Mouse (Mus musculus): ENCODE measurements at regions not wholly inside any gene's neighbourhood (a gene's known extent, or its start where the extent isn't known, plus 50 kb on each side); places are given as distances from the start of the nearest gene placed in this dataset.
"Not testable (repeated sequence)": the region's sequence is repeated elsewhere in the genome, so short reads cannot be mapped to it uniquely, and the experiment has no call there.

DNA sequence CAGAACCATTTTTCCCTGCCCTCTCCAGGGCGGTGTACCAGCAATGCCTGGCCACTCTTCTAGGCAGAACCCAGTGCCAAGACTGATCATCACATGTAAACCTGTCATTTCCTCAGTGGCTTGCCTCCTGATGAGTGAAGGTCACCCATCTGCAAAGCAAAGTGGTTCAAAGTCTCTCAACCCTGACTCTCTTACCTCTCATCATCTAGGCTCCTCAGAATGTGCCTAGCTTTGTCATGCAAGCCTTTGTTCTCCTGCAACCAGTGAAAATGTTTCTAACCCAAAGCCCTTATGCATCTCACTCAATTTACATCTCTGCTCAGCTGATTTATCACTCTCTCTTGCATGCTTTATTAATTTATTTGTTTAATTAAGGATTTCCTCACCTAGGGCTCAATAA is 445.5 kb downstream of the Anxa1 start:
- WGBS: 91% methylated on average over 1 of the region's 1 CpGs
- H3K27ac ChIP-seq: no peak overlapping the region
- no peaks in the 10 kb centered on the region for H3K27me3 ChIP-seq
- H3K9me3 ChIP-seq: no peaks in the 10 kb centered on the region
- no peak overlapping the region for H3K4me3 ChIP-seq
- no peak overlapping the region for H3K9ac ChIP-seq
- no peak for ATAC-seq (ENCODE audit: insufficient number of reproducible peaks, insufficient read depth, low FRiP score, low TSS enrichment)
- no peaks in the 10 kb centered on the region for H3K4me1 ChIP-seq
- H3K4me2 ChIP-seq (replicated peaks): no peak overlapping the region
- H3K36me3 ChIP-seq: no peaks in the 10 kb centered on the region

DNA sequence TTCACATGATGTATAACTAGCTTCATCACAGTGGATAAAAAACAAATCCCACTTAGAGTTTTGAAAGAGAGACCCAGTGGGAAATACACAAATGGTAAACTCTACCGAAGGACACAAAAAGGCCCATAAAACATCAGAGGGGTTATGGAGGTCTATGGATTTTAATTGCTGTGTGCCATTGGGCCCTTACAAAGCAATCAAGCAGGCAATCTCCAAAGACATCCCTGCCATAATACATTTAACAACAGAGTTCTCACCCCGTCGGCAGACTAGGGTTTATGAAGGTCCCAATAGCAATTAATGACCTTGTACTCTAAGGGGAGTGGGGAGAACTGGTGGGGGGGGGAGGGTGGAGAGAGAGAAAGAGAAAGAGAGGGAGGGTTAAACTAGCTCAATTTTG is 448.0 kb downstream of the Anxa1 start:
- H3K27ac ChIP-seq: no peak overlapping the region
- no peaks in the 10 kb centered on the region for H3K36me3 ChIP-seq
- H3K9ac ChIP-seq: no peak overlapping the region
- WGBS: 85% methylated on average over 3 of the region's 3 CpGs
- no peak overlapping the region for H3K4me2 ChIP-seq (replicated peaks)
- no peaks in the 10 kb centered on the region for H3K27me3 ChIP-seq
- H3K4me1 ChIP-seq: no peaks in the 10 kb centered on the region
- ATAC-seq (ENCODE audit: insufficient number of reproducible peaks, insufficient read depth, low FRiP score, low TSS enrichment): no peak
- H3K4me3 ChIP-seq: no peak overlapping the region
- no peaks in the 10 kb centered on the region for H3K9me3 ChIP-seq

DNA sequence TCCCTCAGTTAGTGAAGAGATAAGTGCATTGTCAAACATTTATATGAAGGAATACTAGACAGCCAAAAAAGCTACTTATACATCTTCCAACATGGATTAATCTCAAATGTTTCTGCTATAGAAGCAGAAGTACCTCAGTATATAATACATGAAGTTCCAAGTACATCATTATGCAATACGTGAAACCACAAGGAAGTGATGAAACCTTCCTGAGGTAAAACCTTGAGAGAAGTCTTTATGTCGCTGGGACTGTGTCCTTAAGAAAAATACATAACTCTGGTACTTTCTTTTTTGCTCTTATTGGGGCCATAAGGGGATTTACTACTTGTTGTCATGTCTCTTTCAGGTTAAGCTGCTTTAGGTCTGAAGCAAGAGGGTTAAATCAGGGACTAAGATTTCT is 469.6 kb downstream of the Anxa1 start:
- no peak overlapping the region for H3K4me2 ChIP-seq (replicated peaks)
- H3K27me3 ChIP-seq: no peaks in the 10 kb centered on the region
- 80% methylated on average over 2 of the region's 2 CpGs for WGBS
- H3K9ac ChIP-seq: no peak overlapping the region
- H3K4me3 ChIP-seq: no peak overlapping the region
- no peaks in the 10 kb centered on the region for H3K4me1 ChIP-seq
- no peak for ATAC-seq (ENCODE audit: insufficient number of reproducible peaks, insufficient read depth, low FRiP score, low TSS enrichment)
- H3K36me3 ChIP-seq: no peaks in the 10 kb centered on the region
- no peaks in the 10 kb centered on the region for H3K9me3 ChIP-seq
- H3K27ac ChIP-seq: no peak overlapping the region

DNA sequence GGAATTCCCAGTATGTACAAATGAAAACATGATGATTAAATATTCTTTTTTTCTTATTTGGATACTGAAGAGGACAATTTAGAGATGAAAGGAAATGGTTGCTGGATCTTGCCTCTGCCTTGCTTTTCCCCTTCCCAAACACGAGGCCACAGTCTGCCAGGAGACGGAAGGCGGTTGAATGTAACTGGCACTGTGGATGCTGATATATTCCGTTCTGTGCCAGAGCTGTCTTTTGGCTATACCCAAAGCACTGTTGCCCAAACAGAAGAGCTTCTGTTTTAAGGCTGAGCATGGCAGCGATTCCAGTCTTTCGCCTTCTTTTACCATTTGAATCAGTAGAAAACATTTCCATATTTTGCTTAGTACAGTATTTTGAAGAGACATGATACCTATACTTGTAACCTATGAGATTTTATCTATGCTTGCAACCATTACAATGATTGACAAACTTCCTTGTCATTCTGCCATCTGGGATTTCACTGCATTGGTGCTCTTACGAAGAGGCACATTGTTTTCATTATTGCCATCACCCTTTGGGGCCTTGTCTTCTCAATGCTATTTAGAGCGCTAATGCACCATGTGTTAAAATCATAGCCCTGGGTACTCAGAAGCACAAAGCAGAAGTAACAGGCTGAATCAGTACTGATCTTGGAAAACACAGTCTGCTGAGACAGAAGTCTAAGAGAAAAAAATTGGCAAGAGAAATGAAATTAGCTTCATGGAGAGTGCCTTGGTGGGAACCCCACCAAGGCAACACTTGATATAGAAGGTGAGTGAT is 504.6 kb downstream of the Anxa1 start:
- 77% methylated on average over 8 of the region's 8 CpGs for WGBS
- H3K4me2 ChIP-seq (replicated peaks): no peak overlapping the region
- H3K4me1 ChIP-seq: no peaks in the 10 kb centered on the region
- no peaks in the 10 kb centered on the region for H3K9me3 ChIP-seq
- no peak overlapping the region for H3K27ac ChIP-seq
- H3K9ac ChIP-seq: no peak overlapping the region
- no peak for ATAC-seq (ENCODE audit: insufficient number of reproducible peaks, insufficient read depth, low FRiP score, low TSS enrichment)
- H3K36me3 ChIP-seq: no peaks in the 10 kb centered on the region
- no peak overlapping the region for H3K4me3 ChIP-seq
- H3K27me3 ChIP-seq: no peaks in the 10 kb centered on the region

DNA sequence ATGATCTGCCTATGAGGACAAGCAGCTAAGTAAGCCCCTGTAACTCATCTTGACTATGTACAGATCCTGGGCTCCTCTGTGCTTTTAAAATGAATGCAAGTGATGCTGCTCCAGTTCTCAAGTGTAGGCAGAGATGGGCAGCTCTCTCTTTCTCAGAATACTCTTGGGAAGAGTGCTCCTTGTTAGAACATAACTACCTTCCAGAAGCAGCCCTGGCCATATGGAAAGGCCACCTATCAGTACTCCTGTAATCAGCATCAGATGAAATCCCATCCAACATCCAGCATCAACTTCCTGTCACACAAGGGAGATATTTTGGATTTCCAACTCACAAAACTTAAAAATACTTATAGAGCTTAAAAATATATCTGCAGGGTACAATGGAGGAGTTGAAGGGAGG is 509.8 kb downstream of the Anxa1 start:
- no peak overlapping the region for H3K4me2 ChIP-seq (replicated peaks)
- H3K4me1 ChIP-seq: no peaks in the 10 kb centered on the region
- H3K9ac ChIP-seq: no peak overlapping the region
- no peak overlapping the region for H3K4me3 ChIP-seq
- H3K27ac ChIP-seq: no peak overlapping the region
- no peaks in the 10 kb centered on the region for H3K27me3 ChIP-seq
- H3K9me3 ChIP-seq: no peaks in the 10 kb centered on the region
- no peak for ATAC-seq (ENCODE audit: insufficient number of reproducible peaks, insufficient read depth, low FRiP score, low TSS enrichment)
- H3K36me3 ChIP-seq: no peaks in the 10 kb centered on the region

DNA sequence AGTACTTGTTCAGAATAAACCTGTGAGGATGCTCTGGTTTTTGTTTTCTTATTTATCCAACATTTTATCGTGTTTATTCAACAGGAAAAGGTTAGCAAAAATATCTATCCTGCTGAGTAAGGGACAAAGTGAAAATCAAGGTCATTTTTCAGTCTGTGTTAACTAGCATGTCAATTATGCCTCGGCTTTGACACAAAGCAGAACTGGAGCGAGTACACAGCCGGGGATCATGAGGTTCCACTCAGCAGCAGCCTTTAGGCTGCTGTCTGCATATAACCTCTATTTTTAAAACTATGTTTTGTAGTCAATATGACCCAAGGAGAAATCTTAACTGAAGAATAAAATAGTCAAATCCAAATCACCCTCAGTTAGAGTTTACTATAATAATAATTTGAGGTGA is 542.6 kb downstream of the Anxa1 start:
- Histone ChIP-seq H3K27me3 (no peaks in the 10 kb centered on the region), H3K4me1 (no peaks in the 10 kb centered on the region), H3K9me3 (no peaks in the 10 kb centered on the region), H3K4me3 (no peak overlapping the region), H3K36me3 (no peaks in the 10 kb centered on the region), H3K9ac (no peak overlapping the region), H3K4me2 (replicated peaks) (no peak overlapping the region), H3K27ac (no peak overlapping the region)
- 71% methylated on average over 4 of the region's 4 CpGs for WGBS
- ATAC-seq (ENCODE audit: insufficient number of reproducible peaks, insufficient read depth, low FRiP score, low TSS enrichment): no peak

DNA sequence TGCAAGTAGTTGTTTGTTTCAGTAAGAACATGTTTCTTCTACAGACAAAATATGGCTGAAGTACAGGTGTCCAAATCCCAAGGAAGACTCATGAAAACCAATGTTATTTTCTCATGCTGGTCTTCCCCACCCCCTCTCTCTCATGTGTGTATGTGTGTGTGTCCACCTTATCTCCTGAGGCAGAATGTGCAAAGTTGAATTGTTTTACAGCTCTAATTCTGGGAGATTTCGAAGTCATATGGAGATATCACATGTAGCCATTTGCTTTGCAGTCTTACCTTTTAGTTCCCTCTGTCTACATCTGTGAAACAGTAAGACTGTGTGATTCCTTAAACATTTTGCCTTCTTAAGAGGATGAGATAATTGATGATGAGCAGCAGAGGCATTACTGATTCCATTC is 582.8 kb downstream of the Anxa1 start:
- no peaks in the 10 kb centered on the region for H3K4me1 ChIP-seq
- no peak for ATAC-seq (ENCODE audit: insufficient number of reproducible peaks, insufficient read depth, low FRiP score, low TSS enrichment)
- no peak overlapping the region for H3K4me3 ChIP-seq
- no peak overlapping the region for H3K27ac ChIP-seq
- no peak overlapping the region for H3K4me2 ChIP-seq (replicated peaks)
- 86% methylated on average over 1 of the region's 1 CpGs for WGBS
- no peak overlapping the region for H3K9ac ChIP-seq
- H3K36me3 ChIP-seq: no peaks in the 10 kb centered on the region
- no peaks in the 10 kb centered on the region for H3K27me3 ChIP-seq
- H3K9me3 ChIP-seq: no peaks in the 10 kb centered on the region

DNA sequence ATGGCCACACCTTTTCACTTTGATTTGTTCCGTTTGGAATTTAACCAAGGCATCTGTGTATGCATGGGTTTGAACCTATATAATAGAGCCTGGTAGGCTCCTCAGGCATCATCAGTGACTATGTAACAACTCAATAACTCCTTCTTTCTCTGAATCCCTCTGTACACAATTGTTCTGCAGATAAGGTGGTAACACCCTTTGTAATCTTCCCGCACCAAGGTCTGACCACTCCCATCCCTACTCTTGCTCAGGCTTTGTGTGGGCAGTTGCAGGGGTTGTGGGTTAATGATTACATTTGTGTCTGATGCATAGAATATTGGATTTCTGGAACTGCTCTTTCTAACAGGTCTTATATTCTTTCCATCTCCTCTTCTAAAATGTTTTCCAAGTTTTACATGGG is 596.9 kb downstream of the Anxa1 start:
- H3K27ac ChIP-seq: no peak overlapping the region
- WGBS: 84% methylated on average over 2 of the region's 2 CpGs
- H3K4me3 ChIP-seq: no peak overlapping the region
- no peaks in the 10 kb centered on the region for H3K9me3 ChIP-seq
- no peaks in the 10 kb centered on the region for H3K27me3 ChIP-seq
- H3K9ac ChIP-seq: no peak overlapping the region
- H3K36me3 ChIP-seq: no peaks in the 10 kb centered on the region
- no peaks in the 10 kb centered on the region for H3K4me1 ChIP-seq
- H3K4me2 ChIP-seq (replicated peaks): no peak overlapping the region
- ATAC-seq (ENCODE audit: insufficient number of reproducible peaks, insufficient read depth, low FRiP score, low TSS enrichment): no peak

DNA sequence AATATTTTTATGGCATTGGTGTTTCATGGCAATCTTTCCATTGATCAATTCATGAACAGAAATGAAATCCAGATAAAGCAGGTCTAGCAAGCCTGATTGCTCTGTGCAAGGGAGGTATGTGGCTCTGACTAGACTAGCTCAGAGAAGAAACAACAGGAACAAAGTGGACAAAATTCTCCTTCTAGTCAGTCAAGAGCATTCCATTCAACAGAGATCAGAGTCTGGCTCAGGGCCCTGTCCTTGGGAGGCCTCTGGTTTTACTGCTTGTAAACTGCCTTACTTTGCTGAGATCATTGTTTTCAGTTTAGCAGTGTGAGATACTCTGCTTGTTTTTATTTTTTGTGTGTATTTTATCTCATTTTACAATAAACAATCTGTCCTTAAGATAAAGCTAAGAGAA is 607.2 kb downstream of the Anxa1 start:
- no peaks in the 10 kb centered on the region for H3K9me3 ChIP-seq
- H3K4me3 ChIP-seq: no peak overlapping the region
- H3K4me1 ChIP-seq: no peaks in the 10 kb centered on the region
- no peaks in the 10 kb centered on the region for H3K36me3 ChIP-seq
- H3K27ac ChIP-seq: no peak overlapping the region
- no peak overlapping the region for H3K9ac ChIP-seq
- no peak overlapping the region for H3K4me2 ChIP-seq (replicated peaks)
- no peak for ATAC-seq (ENCODE audit: insufficient number of reproducible peaks, insufficient read depth, low FRiP score, low TSS enrichment)
- H3K27me3 ChIP-seq: no peaks in the 10 kb centered on the region

DNA sequence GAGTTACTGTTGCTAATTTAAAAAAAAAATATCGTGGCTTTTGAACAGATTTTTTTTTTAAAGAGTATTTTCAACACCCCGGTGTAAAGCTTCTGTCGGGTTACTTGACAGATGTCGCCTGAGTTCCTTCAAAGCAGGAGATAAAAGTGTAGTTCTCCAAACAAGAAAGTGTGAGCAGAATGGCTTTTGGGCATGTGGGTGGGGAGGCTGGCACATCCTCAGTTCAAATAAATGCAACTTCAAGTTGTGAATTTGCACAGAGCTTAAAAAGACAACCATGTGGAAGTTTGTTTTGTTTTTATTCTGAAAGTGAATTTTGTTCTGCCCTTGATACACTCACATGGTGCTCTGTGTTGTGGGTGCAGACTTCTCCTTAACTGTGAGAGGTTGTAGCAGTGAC is 612.9 kb downstream of the Anxa1 start:
- ATAC-seq (ENCODE audit: insufficient number of reproducible peaks, insufficient read depth, low FRiP score, low TSS enrichment): no peak
- H3K9ac ChIP-seq: no peak overlapping the region
- no peaks in the 10 kb centered on the region for H3K36me3 ChIP-seq
- H3K27me3 ChIP-seq: no peaks in the 10 kb centered on the region
- no peak overlapping the region for H3K4me2 ChIP-seq (replicated peaks)
- H3K4me1 ChIP-seq: no peaks in the 10 kb centered on the region
- no peak overlapping the region for H3K27ac ChIP-seq
- no peak overlapping the region for H3K4me3 ChIP-seq
- 65% methylated on average over 4 of the region's 4 CpGs for WGBS
- H3K9me3 ChIP-seq: no peaks in the 10 kb centered on the region

DNA sequence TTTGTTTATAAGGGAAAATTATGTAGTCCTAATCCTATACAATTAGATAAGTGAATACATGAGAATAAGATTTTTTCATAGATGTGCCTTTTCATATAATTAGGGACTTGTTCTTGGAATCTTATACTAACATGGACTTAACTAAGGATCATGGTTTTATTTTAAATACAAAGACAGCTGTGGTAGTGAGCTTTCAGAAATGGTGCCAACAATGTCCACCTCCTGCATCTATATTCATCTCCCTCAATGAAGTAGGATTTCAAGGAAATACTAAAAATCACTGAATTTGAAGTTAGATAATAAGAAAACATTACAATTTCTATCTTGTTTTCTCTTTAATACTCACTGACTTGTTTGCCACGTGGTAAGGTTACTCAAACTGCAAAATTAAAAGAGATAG is 619.8 kb downstream of the Anxa1 start:
- 38% methylated on average over 1 of the region's 1 CpGs for WGBS
- Histone ChIP-seq H3K27me3 (no peaks in the 10 kb centered on the region), H3K9ac (no peak overlapping the region), H3K27ac (no peak overlapping the region), H3K36me3 (no peaks in the 10 kb centered on the region), H3K4me1 (no peaks in the 10 kb centered on the region), H3K4me3 (no peak overlapping the region), H3K4me2 (replicated peaks) (no peak overlapping the region), H3K9me3 (no peaks in the 10 kb centered on the region)
- ATAC-seq (ENCODE audit: insufficient number of reproducible peaks, insufficient read depth, low FRiP score, low TSS enrichment): no peak

DNA sequence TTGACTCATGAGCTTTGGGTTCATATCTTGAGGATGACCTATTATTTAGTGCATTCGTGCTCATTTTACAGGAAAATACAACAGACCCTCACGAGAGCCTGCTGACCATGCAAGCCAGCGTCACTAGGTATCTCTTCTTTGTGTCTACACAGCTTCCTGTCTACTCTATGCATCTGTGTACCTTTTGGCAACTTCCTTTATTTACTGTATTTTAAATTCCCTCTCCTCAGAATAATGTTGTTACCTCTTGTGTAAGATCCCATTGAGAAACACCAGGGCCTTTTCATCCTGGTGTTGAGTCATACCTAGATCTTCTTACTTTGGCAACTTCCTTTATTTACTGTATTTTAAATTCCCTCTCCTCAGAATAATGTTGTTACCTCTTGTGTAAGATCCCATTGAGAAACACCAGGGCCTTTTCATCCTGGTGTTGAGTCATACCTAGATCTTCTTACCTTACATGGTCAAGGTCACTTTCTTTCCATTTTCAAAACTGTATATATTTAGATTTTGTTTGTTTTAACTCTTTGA is 639.1 kb upstream of the Rorb start:
- H3K36me3 ChIP-seq; H3K27ac ChIP-seq; H3K4me2 ChIP-seq (replicated peaks); H3K9me3 ChIP-seq; ATAC-seq (ENCODE audit: insufficient number of reproducible peaks, insufficient read depth, low FRiP score, low TSS enrichment); H3K4me3 ChIP-seq; H3K27me3 ChIP-seq; H3K9ac ChIP-seq; H3K4me1 ChIP-seq: not testable (repeated sequence)
- 84% methylated on average over 3 of the region's 3 CpGs for WGBS

Data from embryonic facial prominence, embryonic 12.5 days (tissue).